Mouse (Mus musculus): ENCODE measurements around the gene Gm4907. TPM values are rescaled to one million over a fixed set of nuclear protein-coding genes. Genes with fewer than 3 reads are reported as not detected.
"Not testable (repeated sequence)": the region's sequence is repeated elsewhere in the genome, so short reads cannot be mapped to it uniquely, and the experiment has no call there.

The Gm4907 gene
- total RNA-seq (2017): not detected in 2 replicates

- not testable (repeated sequence) for ATAC-seq (ENCODE audit: extremely low read depth, insufficient number of reproducible peaks, low FRiP score, poor library complexity, severe bottlenecking)
Observed at GRCm38 (mm10) chrX:23882253-23882652, at the start of gene Gm4907. Gene Gm4907 (plus strand): TSS chrX:23882553.

DNA sequence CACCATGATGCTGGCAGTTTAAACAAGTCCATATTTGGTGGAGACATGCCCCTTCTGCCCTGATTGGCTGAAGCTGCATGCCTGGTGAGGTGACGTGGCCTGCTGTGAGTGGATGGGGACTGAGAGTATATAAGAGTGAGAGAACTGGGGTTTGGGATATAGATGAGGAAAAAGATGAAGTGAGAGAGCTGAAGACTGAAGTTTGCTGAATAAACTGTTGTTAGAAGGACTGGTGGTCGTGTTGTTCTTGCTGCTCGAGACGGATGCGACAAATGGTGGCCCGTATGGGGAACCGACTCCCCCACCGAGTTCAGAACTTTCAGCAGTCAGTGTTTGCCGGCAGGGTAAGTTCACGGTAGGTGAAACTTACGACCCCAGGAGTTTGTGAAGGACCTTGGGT is 48.6 kb upstream of the Gm4907 start:
- ATAC-seq (ENCODE audit: extremely low read depth, insufficient number of reproducible peaks, low FRiP score, poor library complexity, severe bottlenecking): not testable (repeated sequence)

DNA sequence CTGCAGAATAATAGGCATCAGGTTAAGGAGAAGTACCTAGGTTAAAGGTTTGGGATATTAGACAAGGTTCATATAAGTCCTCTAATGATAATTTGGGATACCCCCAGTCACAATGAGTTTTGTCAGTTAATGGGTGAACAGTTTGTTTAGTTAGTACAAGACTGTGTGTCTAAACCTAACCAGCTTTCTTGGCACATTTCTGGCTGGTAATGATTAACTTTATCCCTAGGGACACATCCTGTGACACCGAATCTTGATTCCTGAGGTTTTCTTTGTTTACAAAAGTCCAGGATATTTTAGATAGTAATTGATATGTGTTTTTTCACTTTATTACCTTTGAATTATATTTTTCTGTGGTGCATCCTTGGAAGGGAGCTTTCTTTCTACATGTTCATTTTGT is 41.4 kb upstream of the Gm4907 start:
- ATAC-seq (ENCODE audit: extremely low read depth, insufficient number of reproducible peaks, low FRiP score, poor library complexity, severe bottlenecking): no peak

DNA sequence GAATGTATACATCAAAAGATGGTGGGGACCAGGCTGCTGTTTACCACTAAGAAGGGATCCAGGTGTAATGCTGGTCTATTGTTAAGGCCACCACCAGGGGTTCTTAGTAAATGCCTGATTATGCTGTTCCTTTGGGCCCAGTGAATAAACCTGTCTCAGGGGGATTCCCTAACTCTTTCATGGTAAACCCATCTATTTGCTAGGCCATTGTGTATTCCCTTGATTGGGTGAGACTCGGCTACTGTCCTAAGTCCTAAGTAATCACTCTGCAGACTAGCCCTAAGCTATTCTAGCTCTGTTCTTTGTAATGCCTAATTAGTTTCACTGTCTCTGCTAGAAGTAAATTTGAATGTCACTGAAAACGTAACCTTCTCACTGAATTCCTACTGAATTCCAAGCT is 71.8 kb downstream of the Gm4907 start:
- no peak for ATAC-seq (ENCODE audit: extremely low read depth, insufficient number of reproducible peaks, low FRiP score, poor library complexity, severe bottlenecking)

Other genes starting within 250 kb of the Gm4907 start
- gene Wdr44, start 189.5 kb upstream of the Gm4907 start, total RNA-seq (2017): 41.3 and 48.8 TPM in 2 replicates
- not detected in 2 replicates for gene Gm4985, start 76.4 kb downstream of the Gm4907 start, total RNA-seq (2017)

Measured in neutrophil, adult 5-6 weeks (primary cell).